Mouse (Mus musculus): ENCODE results near the gene Arid5a. TPM values are rescaled to one million over a fixed set of nuclear protein-coding genes. Genes with fewer than 3 reads are reported as not detected.
A peak's percentile ranks its signal among the peaks of the same experiment; 100 is the strongest.

The Arid5a gene
- 10 to 100 TPM; 17.7 to 18.9 TPM for total RNA-seq (2021)
- long read RNA-seq, experiment 1, full-length matches to known transcripts: 16 of 23 reads
- long read RNA-seq, experiment 1, partial matches to known transcripts: 2 of 23 reads
- long read RNA-seq, experiment 1, other reads (novel, unspliced or antisense): 5 of 23 reads
- long read RNA-seq, experiment 2, full-length matches to known transcripts: 15 of 21 reads
- long read RNA-seq, experiment 2, partial matches to known transcripts: 0 of 21 reads
- long read RNA-seq, experiment 2, other reads (novel, unspliced or antisense): 6 of 21 reads

- DNase-seq (ENCODE audit: low spot score in 2 of 2): peak; percentile 69 to 86
Observed at GRCm38 (mm10) chr1:36307495-36308280, at the start of gene Arid5a. TSS of gene Arid5a (plus strand) at chr1:36307733.

DNA sequence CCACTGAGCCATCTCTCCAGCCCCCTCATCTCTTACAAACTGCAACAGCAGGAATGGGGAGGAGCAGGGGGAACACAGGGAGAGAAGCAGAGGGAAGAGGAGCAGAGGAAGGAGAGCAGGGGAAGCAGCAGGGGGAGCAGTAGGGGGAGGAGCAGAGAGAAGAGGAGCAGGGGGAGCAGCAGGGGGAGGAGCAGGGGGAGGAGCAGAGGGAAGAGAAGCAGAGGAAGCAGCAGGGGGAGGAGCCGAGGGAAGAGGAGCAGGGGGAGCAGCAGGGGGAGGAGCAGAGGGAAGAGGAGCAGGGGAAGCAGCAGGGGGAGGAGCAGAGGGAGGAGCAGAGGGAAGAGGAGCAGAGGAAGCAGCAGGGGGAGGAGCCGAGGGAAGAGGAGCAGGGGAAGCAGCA is 48.9 kb upstream of the Arid5a start:
- DNase-seq (ENCODE audit: low spot score in 2 of 2): no peak

- no peak for DNase-seq (ENCODE audit: low spot score in 2 of 2)
Observed at GRCm38 (mm10) chr1:36259281-36259680, 48.3 kb upstream of the Arid5a start.

DNA sequence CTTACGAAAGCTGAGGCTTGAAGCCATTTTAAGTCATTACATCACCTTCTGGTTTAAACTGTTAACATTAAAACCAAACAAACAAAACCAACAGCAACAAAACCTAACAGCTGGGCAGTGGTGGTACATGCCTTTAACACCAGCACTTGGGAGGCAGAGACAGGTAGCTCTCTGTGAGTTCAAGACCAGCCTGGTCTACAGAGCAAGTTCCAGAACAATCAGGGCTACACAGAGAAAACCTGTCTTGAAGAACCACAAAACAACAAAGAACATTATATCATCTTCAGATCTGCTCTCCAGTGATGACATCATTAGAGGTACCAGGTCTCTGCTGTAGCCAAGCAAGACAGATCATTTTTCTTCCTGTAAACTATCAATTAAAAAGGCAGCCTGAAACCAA is 47.1 kb upstream of the Arid5a start:
- DNase-seq (ENCODE audit: low spot score in 2 of 2): no peak

- DNase-seq (ENCODE audit: low spot score in 2 of 2): no peak
Observed at GRCm38 (mm10) chr1:36261708-36262504, 45.6 kb upstream of the Arid5a start.

DNA sequence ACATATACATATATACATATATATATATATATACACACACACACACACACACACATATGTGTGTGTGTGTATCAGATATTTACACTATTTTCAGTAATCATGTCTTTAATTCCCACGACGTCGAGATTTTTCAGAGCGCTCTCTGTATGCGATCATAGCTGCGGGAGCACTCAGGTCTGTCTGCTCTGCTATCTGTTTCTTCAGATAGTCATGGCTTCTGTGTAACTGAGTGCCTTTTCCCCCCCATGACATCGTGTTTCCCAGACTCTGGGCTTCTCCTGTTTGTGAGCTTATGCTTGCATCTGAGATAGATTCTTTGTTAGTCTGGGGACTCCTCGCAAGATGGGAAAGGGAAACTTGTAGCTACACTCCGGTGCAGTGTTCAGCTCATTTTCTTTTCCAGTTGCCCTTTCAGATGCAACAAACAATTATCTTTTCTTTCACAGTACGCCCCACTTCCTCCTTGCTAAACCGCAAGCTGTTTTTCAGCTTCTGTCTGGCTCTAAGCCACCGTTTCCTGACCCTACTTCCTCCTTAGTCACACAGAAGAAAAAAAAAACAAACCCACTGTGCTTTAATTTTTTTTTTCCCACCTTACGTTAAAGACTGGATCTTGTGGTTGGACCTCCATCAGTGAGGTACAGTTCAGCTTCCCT is 43.6 kb upstream of the Arid5a start:
- peak in 1 of 2 experiments; percentile 38 for DNase-seq (ENCODE audit: low spot score in 2 of 2)

- DNase-seq (ENCODE audit: low spot score in 2 of 2): no peak
Observed at GRCm38 (mm10) chr1:36266293-36266692, 41.2 kb upstream of the Arid5a start.

DNA sequence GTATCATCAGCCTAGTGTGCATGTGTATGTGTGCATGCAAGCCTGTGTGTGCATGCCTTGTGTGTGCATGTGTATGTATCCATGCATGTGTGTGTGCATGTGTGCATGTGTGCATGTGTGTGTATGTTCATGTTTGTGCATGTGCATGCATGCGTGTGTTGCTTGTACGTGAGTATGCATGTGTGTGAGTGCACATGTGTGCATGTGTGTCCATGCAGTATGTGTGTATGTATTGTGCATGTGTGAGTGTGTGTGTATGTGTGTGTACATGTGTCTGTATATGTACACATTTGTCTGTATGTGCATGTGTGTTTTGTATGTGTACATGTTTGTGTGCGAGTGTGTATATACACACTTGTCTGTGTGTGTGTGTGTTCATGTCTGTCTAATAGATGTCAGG is 39.9 kb upstream of the Arid5a start:
- DNase-seq (ENCODE audit: low spot score in 2 of 2): no peak

GRCm38 (mm10) chr1:36269121-36269795 is 38.3 kb upstream of the Arid5a start:
- DNase-seq (ENCODE audit: low spot score in 2 of 2): no peak

DNA sequence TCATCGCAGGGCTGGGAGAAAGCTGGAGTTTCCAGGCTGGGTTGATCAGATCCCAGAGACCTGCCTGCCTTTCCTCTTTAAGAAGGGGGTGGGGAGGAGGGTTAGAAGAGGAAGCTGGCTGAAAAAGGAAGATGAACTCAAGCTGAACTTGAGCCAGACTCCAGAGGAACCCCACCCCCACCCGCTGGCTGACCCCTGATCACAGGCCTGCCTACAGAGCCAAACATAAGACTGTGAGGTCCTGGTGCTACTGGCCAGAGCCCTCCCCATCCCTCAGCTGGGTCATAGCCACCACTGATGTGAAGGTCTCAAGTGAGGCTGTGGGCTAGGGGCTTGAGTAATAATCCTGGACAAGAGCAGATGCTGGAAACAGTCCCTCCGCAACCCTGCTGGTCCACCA is 36.9 kb upstream of the Arid5a start:
- DNase-seq (ENCODE audit: low spot score in 2 of 2): peak in 1 of 2 experiments; percentile 27

GRCm38 (mm10) chr1:36271516-36272230 is 35.9 kb upstream of the Arid5a start:
- no peak for DNase-seq (ENCODE audit: low spot score in 2 of 2)

DNA sequence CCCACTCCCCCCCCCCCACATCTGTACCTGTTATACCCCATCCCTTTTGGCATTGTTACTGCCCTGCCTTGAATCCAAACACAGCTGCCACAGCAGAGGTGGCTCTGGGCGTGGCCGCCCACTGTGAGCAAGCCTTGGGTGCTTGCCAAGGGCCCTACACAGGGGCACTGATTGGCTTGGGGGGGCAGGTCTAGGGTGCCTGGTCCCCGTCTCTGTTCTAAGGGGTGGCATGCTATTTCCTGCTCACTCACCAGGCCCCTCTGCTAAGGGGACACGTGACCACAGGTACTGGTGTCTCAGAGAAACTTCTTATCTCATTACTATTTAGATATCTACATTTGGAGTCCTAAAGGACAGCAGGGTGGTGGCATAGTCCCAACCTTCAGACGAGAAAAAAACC is 35.0 kb upstream of the Arid5a start:
- no peak for DNase-seq (ENCODE audit: low spot score in 2 of 2)

DNA sequence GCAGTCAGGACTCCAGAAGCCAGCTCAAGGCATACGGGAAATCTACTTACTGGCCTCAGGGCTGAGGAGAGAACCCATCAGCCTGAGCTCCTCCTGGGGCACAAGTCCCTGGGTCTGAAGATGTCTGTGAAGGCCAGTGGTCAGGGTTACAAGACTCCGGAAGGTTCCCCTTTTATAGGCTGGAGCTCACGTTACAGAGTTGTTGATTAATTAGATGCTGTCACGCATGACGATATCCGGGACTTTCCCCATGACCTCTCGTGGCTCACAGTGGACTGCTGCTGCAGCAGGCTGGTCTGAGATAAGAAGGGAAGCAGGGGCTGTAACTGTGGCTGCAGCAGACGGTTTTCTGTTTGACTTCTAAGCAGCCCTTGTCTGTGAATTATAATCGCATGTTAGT is 34.2 kb upstream of the Arid5a start:
- DNase-seq (ENCODE audit: low spot score in 2 of 2): no peak

GRCm38 (mm10) chr1:36274455-36274854 is 33.1 kb upstream of the Arid5a start, which contains the start of gene Neurl3:
TSS of gene Neurl3 (minus strand) at chr1:36274679.
- DNase-seq (ENCODE audit: low spot score in 2 of 2): no peak

- no peak for DNase-seq (ENCODE audit: low spot score in 2 of 2)
Observed at GRCm38 (mm10) chr1:36275635-36276389, 31.7 kb upstream of the Arid5a start.

DNA sequence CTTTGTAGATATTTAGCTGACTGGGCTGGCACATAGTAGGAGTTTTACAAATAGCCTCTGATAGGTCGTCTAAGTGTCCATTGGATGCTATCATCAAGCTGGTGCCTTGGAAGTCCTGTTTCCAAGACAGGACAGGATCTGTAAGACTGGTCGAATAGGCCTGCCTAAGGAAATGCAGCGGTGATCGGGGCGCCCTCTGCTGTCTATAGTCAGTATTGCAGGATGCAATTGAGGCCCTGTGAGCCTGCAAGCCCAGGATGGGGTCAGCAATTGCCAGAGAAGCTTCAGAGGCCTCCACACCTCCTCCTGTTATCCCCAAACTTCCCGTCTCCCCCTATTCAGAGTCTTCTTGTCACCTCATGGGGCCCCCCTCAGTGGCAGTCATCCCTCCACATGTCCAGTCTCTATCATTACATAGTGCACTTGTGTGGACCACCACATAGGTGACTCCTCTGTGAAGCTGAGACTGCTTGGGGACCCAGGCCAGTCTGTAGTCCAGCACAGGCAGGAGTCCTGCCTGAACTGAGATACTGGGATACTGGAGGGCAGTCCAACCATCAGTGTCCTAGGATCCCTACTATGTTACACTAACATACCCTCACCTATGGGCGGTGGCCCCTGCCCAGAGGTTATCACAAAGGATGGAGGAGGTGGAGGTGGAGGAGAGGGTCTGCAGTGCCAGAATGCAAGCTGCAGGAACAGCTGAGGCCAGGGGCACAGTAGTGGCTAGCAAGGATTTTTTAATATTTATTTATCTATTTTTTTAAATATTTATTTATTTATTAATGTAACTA is 30.1 kb upstream of the Arid5a start:
- peak; percentile 70 to 79 for DNase-seq (ENCODE audit: low spot score in 2 of 2)

- peak; percentile 63 to 84 for DNase-seq (ENCODE audit: low spot score in 2 of 2)
Observed at GRCm38 (mm10) chr1:36279202-36279601, 28.3 kb upstream of the Arid5a start.

DNA sequence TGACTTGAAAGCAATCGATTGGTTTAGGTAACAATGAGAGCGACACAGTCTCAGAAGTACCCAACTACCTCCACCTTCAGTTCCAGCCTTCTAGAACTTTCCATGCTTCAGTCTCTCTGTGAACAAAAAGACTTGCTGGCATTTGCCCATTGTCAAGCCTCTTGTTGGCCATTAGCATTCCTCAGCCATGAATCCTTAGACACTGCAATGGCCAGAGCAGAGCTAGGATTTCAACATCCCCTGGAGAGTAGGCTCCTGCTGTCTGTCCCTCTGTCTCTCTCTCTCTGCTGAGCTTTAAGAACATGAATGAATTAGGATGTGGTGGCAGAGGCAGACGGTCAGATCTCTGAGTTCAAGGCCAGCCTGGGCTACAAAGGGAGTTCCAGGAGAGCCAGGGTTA is 26.6 kb upstream of the Arid5a start:
- no peak for DNase-seq (ENCODE audit: low spot score in 2 of 2)
